Mouse (Mus musculus) heart, adult 2 months (tissue): ENCODE results near the gene Zfp764.
"Not testable (repeated sequence)": the region's sequence is repeated elsewhere in the genome, so short reads cannot be mapped to it uniquely, and the experiment has no call there.

Source experiments
- CTCF ChIP-seq: fragments of 200-600 bp; IDR thresholded peaks from 2 replicates; pipeline ENCODE4 v1.8.1; 2022; ENCODE audit warnings: antibody characterized with exemption, mild to moderate bottlenecking, moderate library complexity
- POLR2A ChIP-seq: fragments of 200-500 bp; IDR thresholded peaks from 2 replicates; pipeline ENCODE4 v1.6.1; 2011; ENCODE audit warnings: mild to moderate bottlenecking, low read depth, low read length, control low read depth; ENCODE audit not compliant: insufficient read depth

DNA sequence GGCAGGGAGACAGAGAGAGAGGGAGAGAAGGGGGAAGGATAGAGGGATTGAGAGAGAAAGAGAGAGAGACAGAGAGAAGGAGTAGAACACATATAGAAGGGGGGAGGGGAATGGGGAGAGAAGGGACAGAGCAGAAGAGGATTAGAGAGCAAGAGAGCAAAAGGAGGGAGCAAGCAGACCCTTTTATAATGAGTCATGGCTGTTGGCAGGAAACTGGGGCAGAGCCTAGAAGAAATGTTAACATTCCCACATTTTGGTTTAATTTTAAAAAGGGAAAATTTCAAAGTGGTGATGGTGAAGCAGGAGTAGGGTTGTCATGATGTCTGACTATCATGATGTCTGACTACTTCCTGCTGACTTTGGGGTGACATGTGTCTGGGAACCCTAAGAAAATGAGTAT, 18.4 kb downstream of the Zfp764 start:
- TF ChIP-seq CTCF, POLR2A: not testable (repeated sequence)
